Mouse (Mus musculus) Patski (cell line): ENCODE measurements around the gene Plekhj1. TPM values are rescaled to one million over a fixed set of nuclear protein-coding genes. Genes with fewer than 3 reads are reported as not detected.

Experiments used
- ATAC-seq: fragments of 100-300 bp; one replicate; pipeline ENCODE4 v1.8.0; 2021
- CTCF ChIA-PET: fragments of 350-600 bp; sonication (Branson Sonifier 250); formaldehyde crosslinking; loops from one replicate; lab custom pipeline; 2022; ENCODE audit warnings: inconsistent platforms; lab: Charles Lee
- POLR2A ChIA-PET: fragments of 350-600 bp; sonication (Branson Sonifier 250); formaldehyde crosslinking; loops from one replicate; lab custom pipeline; 2022; ENCODE audit warnings: antibody characterized with exemption, inconsistent platforms; lab: Charles Lee
- DNase-seq: peaks from one replicate; pipeline ENCODE4 v3.0.0-alpha.2; 2011; ENCODE audit warnings: low read depth, low spot score
- H3K27me3 ChIP-seq: fragments of 371-371 bp; one replicate; pipeline ENCODE4 v1.5.1; 2021
- CTCF ChIP-seq: fragments of 100-300 bp; IDR thresholded peaks from one replicate; pipeline ENCODE4 v1.5.1; 2021
- in situ Hi-C: fragments of 300-500 bp; cut with MboI; formaldehyde crosslinking; loops from 3 replicates; pipeline ENCODE4 v1.11.1; 2018; ENCODE audit warnings: low pct_unique_long_range_greater_than_20kb, mixed read lengths
- polyA plus RNA-seq: library from polyadenylated mRNA; unstranded; gene quantifications from one replicate; pipeline ENCODE4 v1.2.3, GENCODE M21; 2021

The Plekhj1 gene
- polyA plus RNA-seq, 1 experiment from 2014 or later, result 77.0 TPM

GRCm38 (mm10) chr10:80766161-80766815 lies 32.1 kb downstream of the Plekhj1 start:
- H3K27me3 ChIP-seq, result no peaks in the 10 kb centered on the region
- ChIA-PET POLR2A (interaction anchor here (0.5 to 1.3 kb wide), 3 partner anchors 13 to 794 kb away, joined by 3 to 5 read pairs (median 3); no protein-coding TSS in a partner anchor), CTCF (interaction anchor here (1.2 to 2.0 kb wide), 2 partner anchors 8 to 19 kb away, joined by 3 to 8 read pairs; no protein-coding TSS in a partner anchor)
- TF ChIP-seq CTCF, result no peak
- no peak for ATAC-seq
- in situ Hi-C loops, result no loop called here
- no peak for DNase-seq

DNA sequence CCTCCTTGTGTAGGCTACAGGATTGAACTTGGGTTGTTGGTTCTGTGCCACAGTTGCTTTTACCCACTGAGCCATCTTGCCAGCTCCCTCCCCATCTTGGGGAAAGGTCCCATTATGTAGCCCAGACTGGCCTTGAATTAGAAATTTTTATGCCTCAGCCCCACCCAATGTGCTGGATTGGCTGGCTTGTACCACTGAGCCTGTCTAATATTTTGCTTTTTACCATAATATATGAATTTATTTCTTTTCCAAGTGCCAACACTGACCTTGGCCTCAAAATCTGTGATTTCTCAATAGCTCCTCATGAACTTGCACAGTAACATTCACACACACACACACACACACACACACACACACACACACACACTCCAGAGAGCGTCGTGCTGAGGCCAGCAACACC lies 32.7 kb downstream of the Plekhj1 start:
- TF ChIP-seq CTCF, result no peak
- POLR2A ChIA-PET, result interaction anchor here (1.2 to 1.3 kb wide), 3 partner anchors 12 to 16 kb away, joined by 3 to 5 read pairs (median 3); no protein-coding TSS in a partner anchor
- DNase-seq (no peak), ATAC-seq (no peak)
- in situ Hi-C loops, result no loop called here
- CTCF ChIA-PET, result interaction anchor here (1.2 to 2.0 kb wide), 2 partner anchors 9 to 18 kb away, joined by 3 to 8 read pairs; no protein-coding TSS in a partner anchor
- no peaks in the 10 kb centered on the region for H3K27me3 ChIP-seq

GRCm38 (mm10) chr10:80763502-80763901 lies 34.9 kb downstream of the Plekhj1 start:
- in situ Hi-C loops, result no loop called here
- peak; percentile 85 for DNase-seq
- CTCF ChIA-PET, result interaction anchor here (1.6 to 2.6 kb wide), 2 partner anchors 11 to 12 kb away, joined by 8 to 9 read pairs; no protein-coding TSS in a partner anchor
- peak; percentile 61 for ATAC-seq
- TF ChIP-seq CTCF, result no peak
- H3K27me3 ChIP-seq, result no peaks in the 10 kb centered on the region
- POLR2A ChIA-PET, result no interaction called here

DNA sequence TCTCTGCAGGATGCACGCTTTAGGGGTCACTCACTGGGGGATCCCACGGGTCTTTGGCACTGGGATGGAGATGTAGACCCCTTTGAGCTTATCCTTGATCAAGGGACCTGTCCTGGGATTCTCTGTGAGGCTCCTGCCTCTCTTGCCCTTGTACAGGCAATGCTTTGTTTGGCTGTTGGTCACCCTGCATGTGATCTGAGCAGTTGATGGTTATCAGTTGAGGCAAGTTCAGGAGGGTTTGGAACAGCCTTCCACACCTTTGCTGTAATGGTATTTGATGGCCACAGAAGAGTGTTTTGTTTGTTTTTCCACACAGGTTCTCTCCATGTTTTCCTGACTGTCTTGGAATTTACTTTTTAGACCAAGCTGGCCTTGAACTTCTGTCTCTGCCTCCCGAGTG lies 36.6 kb downstream of the Plekhj1 start:
- ATAC-seq (no peak), DNase-seq (no peak)
- in situ Hi-C loops, result no loop called here
- no peak for TF ChIP-seq CTCF
- POLR2A ChIA-PET, result no interaction called here
- H3K27me3 ChIP-seq, result no peaks in the 10 kb centered on the region
- CTCF ChIA-PET, result interaction anchor here (7.0 kb wide), 1 partner anchor 12 kb away, joined by 43 read pairs; no protein-coding TSS in a partner anchor

- ChIA-PET CTCF (interaction anchor here (7.0 kb wide), 1 partner anchor 13 kb away, joined by 43 read pairs; no protein-coding TSS in a partner anchor), POLR2A (interaction anchor here (0.7 to 0.8 kb wide), 2 partner anchors 21 to 23 kb away, joined by 3 to 9 read pairs; no protein-coding TSS in a partner anchor)
- ATAC-seq (no peak), DNase-seq (no peak)
- no peaks in the 10 kb centered on the region for H3K27me3 ChIP-seq
- in situ Hi-C loops, result no loop called here
- no peak for TF ChIP-seq CTCF
Measured at GRCm38 (mm10) chr10:80760596-80761524, 37.6 kb downstream of the Plekhj1 start.

GRCm38 (mm10) chr10:80758651-80759050 lies 39.8 kb downstream of the Plekhj1 start:
- CTCF ChIA-PET, result interaction anchor here (1.4 to 7.0 kb wide), 4 partner anchors 12 to 23 kb away, joined by 3 to 43 read pairs (median 4); no protein-coding TSS in a partner anchor
- no peak for DNase-seq
- no peak for TF ChIP-seq CTCF

DNA sequence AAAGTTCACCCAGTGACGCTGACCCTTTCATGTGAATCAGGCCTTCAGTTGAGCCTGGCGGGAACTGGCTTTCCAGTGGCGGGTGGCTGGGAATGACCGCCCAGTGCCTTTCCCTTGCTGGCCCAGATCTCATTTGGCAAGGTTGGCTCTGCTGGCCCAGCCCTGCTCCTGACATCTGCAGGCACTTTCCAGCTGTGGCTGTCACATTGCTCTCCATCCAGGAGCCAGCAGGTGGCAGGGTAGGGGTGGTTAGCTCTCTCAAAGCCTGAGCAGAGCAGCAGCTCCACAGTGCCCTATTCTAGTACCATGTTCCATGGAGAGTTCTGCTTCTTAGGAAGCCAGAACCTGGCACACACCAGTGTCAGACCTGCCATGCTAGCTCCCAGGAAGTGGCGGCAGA lies 40.7 kb downstream of the Plekhj1 start:
- no peak for DNase-seq
- CTCF ChIA-PET, result interaction anchor here (0.8 to 7.0 kb wide), 5 partner anchors 10 to 74 kb away, joined by 3 to 43 read pairs (median 3); no protein-coding TSS in a partner anchor
- H3K27me3 ChIP-seq, result no peaks in the 10 kb centered on the region
- ATAC-seq, result no peak
- in situ Hi-C loops, result no loop called here
- TF ChIP-seq CTCF, result no peak
- POLR2A ChIA-PET, result interaction anchor here (0.5 to 1.3 kb wide), 2 partner anchors 17 to 186 kb away, joined by 3 to 4 read pairs; no protein-coding TSS in a partner anchor

More at GRCm38 (mm10) chr10:80758651-80759050, 39.8 kb downstream of the Plekhj1 start:
- ATAC-seq, result no peak
- no peaks in the 10 kb centered on the region for H3K27me3 ChIP-seq
- POLR2A ChIA-PET, result interaction anchor here (0.8 kb wide), 1 partner anchor 39 kb away, joined by 3 read pairs; the partner anchor contains the start of gene Sf3a2
- in situ Hi-C loops, result no loop called here

DNA sequence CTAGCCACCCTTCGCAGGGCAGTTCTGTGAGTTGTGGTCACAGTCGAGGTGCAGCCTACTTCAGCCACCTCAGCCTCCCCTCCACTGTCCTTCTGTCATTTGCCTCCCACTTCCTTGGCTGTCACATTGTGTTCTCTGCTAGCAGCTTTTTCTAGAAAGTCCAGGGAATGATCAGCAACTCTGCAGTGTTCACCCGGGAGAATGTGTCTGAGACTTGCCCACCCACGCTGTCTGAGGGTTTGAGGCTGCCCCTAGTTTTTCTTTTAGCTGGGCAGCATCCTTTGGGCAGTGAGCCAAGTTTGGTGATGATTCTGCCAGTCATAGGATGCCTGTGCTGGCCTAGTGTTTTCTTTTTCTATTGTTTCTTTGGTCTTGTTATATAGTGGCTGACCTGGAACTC lies 41.5 kb downstream of the Plekhj1 start:
- no peak for TF ChIP-seq CTCF
- ATAC-seq, result no peak
- DNase-seq, result no peak
- ChIA-PET POLR2A (interaction anchor here (1.3 kb wide), 1 partner anchor 17 kb away, joined by 3 read pairs; no protein-coding TSS in a partner anchor), CTCF (interaction anchor here (1.1 to 7.0 kb wide), 4 partner anchors 10 to 24 kb away, joined by 3 to 43 read pairs (median 3); no protein-coding TSS in a partner anchor)
- in situ Hi-C loops, result no loop called here
- no peaks in the 10 kb centered on the region for H3K27me3 ChIP-seq

DNA sequence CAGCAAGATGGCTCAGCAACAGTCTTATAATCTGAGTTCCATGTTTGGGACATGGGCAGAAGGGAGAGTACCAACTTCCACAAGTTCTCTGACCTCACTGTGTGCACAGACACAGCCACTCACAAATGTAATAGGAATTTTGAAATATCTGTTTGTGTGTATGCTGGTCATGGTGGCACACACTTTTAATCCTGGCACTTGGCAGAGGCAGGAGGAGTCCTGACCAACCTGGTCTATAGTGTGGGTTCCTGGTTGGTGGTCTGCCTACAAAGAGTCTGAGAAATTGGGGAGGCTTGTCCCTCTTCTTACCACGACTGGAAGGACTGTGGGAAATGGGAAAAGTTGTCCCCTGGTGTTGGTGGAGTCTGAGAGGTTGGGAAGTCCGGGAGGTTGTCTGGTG lies 41.9 kb downstream of the Plekhj1 start:
- no peak for ATAC-seq

More for the DNA sequence above, 41.9 kb downstream of the Plekhj1 start:
- POLR2A ChIA-PET, result interaction anchor here (0.6 kb wide), 1 partner anchor 54 kb away, joined by 3 read pairs; no protein-coding TSS in a partner anchor
- in situ Hi-C loops, result no loop called here
- no peak for TF ChIP-seq CTCF
- CTCF ChIA-PET, result interaction anchor here (7.0 kb wide), 1 partner anchor 17 kb away, joined by 43 read pairs; no protein-coding TSS in a partner anchor
- no peak for DNase-seq
- no peaks in the 10 kb centered on the region for H3K27me3 ChIP-seq
